Mouse (Mus musculus) embryonic facial prominence, embryonic 13.5 days (tissue): Measurements from ENCODE around the gene Pdap1. TPM values are rescaled to one million over a fixed set of nuclear protein-coding genes. Genes with fewer than 3 reads are reported as not detected.

Experiments used
- ATAC-seq: fragments of 200-750 bp; cut with Nextera tagmentation; 2 replicates; pipeline ENCODE4 v1.8.0; 2017; ENCODE audit warnings: low read depth; ENCODE audit not compliant: insufficient number of reproducible peaks, insufficient read depth, low FRiP score, low TSS enrichment
- H3K27ac ChIP-seq: fragments of 300-500 bp; sonication (generic); 2 replicates; pipeline ENCODE4 v1.5.1; 2015; ENCODE audit warnings: moderate library complexity, mild to moderate bottlenecking, inconsistent platforms
- H3K27me3 ChIP-seq: fragments of 300-500 bp; sonication (generic); 2 replicates; pipeline ENCODE4 v1.6.1; 2015; ENCODE audit warnings: mild to moderate bottlenecking, inconsistent platforms
- H3K36me3 ChIP-seq: fragments of 300-500 bp; sonication (generic); 2 replicates; pipeline ENCODE4 v1.6.1; 2015; ENCODE audit warnings: mild to moderate bottlenecking, inconsistent platforms
- H3K4me1 ChIP-seq: fragments of 300-500 bp; sonication (generic); 2 replicates; pipeline ENCODE4 v1.6.1; 2015; ENCODE audit warnings: inconsistent platforms
- H3K4me2 ChIP-seq: fragments of 300-500 bp; sonication (generic); 2 replicates; pipeline ENCODE4 v1.6.1; 2015; ENCODE audit warnings: moderate library complexity, mild to moderate bottlenecking, inconsistent platforms
- H3K4me3 ChIP-seq: fragments of 300-500 bp; sonication (generic); 2 replicates; pipeline ENCODE4 v1.5.1; 2015; ENCODE audit warnings: mild to moderate bottlenecking, inconsistent platforms
- H3K9ac ChIP-seq: fragments of 300-500 bp; sonication (generic); 2 replicates; pipeline ENCODE4 v1.6.1; 2015; ENCODE audit warnings: mild to moderate bottlenecking, inconsistent platforms
- H3K9me3 ChIP-seq: fragments of 300-500 bp; sonication (generic); 2 replicates; pipeline ENCODE4 v1.6.1; 2016; ENCODE audit warnings: inconsistent platforms
- WGBS: fragments of 180-500 bp; shearing (Covaris S2); methylation state at CpG from one replicate; pipeline ENCODE4 v1.1.7; 2015; ENCODE audit warnings: mixed read lengths; 5-methylcytosine and 5-hydroxymethylcytosine counted together
- polyA plus RNA-seq: library from polyadenylated mRNA; unstranded; fragments of >200 nt; fragmentation: Nextera tagmentation; extraction: Ambion mirVana; gene quantifications from 2 replicates; pipeline ENCODE4 v1.2.1, GENCODE M21; 2015

The Pdap1 gene
- polyA plus RNA-seq, result 128 and 146 TPM in 2 replicates

DNA sequence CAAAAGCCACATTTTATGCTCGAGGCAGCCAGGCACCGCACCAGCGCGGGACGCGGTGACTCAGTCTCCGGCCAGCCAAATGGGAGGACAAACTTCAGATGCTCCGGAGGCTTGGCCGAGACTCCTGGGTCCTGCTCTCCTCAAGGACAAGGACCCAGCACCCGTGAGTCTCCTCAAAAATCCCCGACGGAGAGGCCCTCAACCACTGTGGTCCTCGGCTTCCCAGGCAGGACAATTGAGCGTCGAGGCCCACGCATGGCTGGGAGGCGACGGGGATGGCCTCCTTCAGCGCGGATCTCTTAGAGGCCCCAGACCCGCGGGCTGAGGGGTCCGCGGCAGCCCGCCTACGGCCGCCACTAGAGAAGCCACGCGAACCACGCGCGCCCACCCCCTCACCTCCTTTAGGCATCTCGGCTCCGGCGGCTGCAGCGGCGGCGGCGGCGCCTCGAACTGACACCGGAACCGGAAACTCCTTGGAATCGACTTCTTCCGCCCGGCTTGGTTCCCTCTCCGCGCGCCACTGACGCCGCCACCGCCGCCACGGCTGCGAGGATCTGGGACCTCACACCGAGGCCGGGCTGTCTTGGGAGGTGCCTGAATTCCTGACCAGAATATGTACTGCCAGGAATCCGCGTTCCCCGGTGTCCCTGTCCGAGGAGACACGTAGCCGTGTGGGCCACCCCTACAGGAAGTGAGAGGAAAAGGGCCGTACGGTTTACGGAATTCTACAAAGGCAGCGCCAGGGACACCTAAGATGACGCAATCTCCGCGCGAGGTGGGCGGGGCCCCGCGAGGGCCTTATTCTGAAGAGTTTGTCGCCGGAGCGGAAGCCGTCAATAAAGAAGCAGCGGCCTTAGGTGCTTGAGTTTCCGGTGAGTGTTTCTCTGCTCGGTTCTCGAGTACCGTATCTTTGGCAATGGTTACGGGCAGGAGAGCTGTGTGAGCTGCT, at the start of gene Pdap1, which contains the start of gene Bud31:
Pdap1 (minus strand) TSS at position 668 of the 949 bp plus-strand sequence.
Bud31 (plus strand) TSS at position 792 of the 949 bp plus-strand sequence.
- Histone ChIP-seq H3K4me2 (peak within 1 kb of the TSS; percentile 82), H3K27me3 (no peaks in the 10 kb centered on the region)
- peak; percentile 92 for ATAC-seq

DNA sequence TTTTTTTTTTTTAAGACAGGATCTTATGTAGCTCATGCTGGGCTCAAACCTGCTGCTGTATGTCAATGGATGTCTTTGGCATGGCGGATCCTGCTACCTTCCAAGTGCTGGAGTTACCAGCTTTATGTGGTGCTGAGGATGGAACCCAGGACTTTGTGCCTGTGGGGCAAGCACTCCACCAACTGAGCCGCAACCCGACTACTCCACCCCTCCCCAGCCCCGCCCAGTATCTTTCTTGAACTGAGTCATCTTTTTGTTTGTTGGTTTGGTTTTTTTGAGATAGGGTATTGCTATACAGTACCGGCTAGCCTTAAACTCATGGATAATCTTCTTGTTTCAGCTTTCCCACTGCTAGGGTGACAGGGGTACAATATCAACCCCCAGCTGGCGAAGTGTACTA, 49.4 kb upstream of the Pdap1 start:
- no peaks in the 10 kb centered on the region for H3K9me3 ChIP-seq
- H3K9ac ChIP-seq, result no peak overlapping the region
- peaks cover 19% of the 10 kb centered on the region for H3K4me1 ChIP-seq
- no peaks in the 10 kb centered on the region for H3K27me3 ChIP-seq
- no peak overlapping the region for H3K27ac ChIP-seq
- 97% methylated on average over 6 of the region's 6 CpGs for WGBS
- no peak overlapping the region for H3K4me3 ChIP-seq
- peaks cover 45% of the 10 kb centered on the region for H3K36me3 ChIP-seq
- 0 out of 2 replicates have a peak overlapping the region, but pooled peaks have one; percentile 81 for H3K4me2 ChIP-seq
- ATAC-seq, result no peak

More for the DNA sequence above, at the start of gene Pdap1, which contains the start of gene Bud31:
- Histone ChIP-seq H3K27ac (peak within 1 kb of the TSS; percentile 91), H3K4me1 (peaks cover 26% of the 10 kb centered on the region), H3K9ac (peak within 1 kb of the TSS; percentile 97), H3K36me3 (peaks cover 55% of the 10 kb centered on the region), H3K4me3 (peak within 1 kb of the TSS; percentile 93), H3K9me3 (no peaks in the 10 kb centered on the region)
- under 1% methylated on average over 84 of the region's 84 CpGs for WGBS

DNA sequence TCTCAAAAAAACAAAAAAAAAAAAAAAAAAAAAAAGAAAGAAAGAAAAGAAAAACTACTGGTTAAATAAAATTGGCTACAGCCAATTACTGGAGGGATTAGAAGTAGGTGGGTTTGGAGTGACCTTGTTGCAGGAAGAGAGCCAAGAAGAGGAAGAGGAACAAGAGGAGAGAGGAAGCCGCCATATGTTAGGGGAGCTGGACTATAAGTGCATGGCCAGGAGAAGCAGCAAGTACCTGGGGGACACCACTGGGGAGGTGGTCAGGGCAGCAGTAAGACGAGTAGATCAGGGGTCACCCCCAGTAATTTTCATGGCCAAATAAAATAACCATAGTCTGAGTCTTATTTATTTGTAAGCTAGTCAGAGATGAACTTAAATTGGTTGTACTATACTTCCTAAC, 45.2 kb upstream of the Pdap1 start:
- H3K4me2 ChIP-seq, result no peak overlapping the region
- H3K27me3 ChIP-seq, result no peaks in the 10 kb centered on the region
- peaks cover 8% of the 10 kb centered on the region for H3K4me1 ChIP-seq
- no peak overlapping the region for H3K9ac ChIP-seq
- peaks cover 80% of the 10 kb centered on the region for H3K36me3 ChIP-seq
- WGBS, result 95% methylated on average over 2 of the region's 2 CpGs
- ATAC-seq, result no peak
- H3K9me3 ChIP-seq, result no peaks in the 10 kb centered on the region
- no peak overlapping the region for H3K27ac ChIP-seq
- H3K4me3 ChIP-seq, result no peak overlapping the region

DNA sequence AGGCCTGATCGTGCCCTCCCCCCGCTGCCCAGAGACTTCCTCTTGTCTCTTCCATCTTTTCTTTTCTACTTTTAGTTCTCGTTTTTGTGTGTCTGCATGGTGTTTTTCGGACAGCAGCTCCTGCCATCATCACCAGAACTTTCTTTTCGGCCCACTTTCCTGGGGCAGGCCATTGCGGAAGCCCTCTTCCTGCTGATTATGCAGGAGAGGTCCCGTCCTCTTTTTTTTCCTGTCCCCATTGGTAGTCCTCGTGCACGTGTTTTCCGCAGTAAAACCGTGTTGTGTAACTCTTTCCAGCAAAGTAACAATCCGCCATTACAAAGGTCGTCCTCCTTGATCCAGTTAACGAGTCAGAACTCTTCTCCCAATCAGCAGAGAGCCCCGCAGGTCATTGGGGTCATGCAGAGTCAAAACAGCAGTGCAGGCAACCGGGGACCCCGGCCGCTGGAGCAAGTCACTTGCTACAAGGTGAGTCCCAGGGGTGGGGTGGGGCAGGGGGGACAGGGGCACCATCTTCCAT, 38.5 kb upstream of the Pdap1 start:
- no peak overlapping the region for H3K27ac ChIP-seq
- H3K4me3 ChIP-seq, result no peak overlapping the region
- peaks cover 99% of the 10 kb centered on the region for H3K36me3 ChIP-seq
- no peak overlapping the region for H3K9ac ChIP-seq
- no peak for ATAC-seq
- 80% methylated on average over 18 of the region's 18 CpGs for WGBS
- no peaks in the 10 kb centered on the region for H3K4me1 ChIP-seq
- no peaks in the 10 kb centered on the region for H3K9me3 ChIP-seq
- no peak overlapping the region for H3K4me2 ChIP-seq
- H3K27me3 ChIP-seq, result no peaks in the 10 kb centered on the region

DNA sequence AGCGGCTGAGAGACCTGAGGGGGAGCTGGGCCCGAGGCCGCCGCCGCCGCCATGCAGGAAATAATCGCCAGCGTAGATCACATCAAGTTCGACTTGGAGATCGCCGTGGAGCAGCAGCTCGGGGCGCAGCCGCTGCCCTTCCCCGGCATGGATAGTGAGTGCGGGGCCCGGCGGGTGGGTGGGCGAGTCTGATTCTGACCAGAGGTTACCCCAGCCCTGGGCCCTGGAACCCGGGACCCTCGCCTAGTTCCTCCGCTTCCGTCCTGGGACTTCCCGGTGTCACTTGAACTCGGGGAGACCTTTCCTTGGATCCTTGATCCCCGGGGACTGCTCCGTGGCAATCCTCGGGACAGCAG, 27.2 kb upstream of the Pdap1 start:
- H3K27ac ChIP-seq, result peak overlapping the region; percentile 88
- H3K4me1 ChIP-seq, result peaks cover 22% of the 10 kb centered on the region
- peak overlapping the region; percentile 95 for H3K9ac ChIP-seq
- H3K27me3 ChIP-seq, result no peaks in the 10 kb centered on the region
- no peaks in the 10 kb centered on the region for H3K9me3 ChIP-seq
- H3K4me3 ChIP-seq, result peak overlapping the region; percentile 94
- H3K36me3 ChIP-seq, result peaks cover 50% of the 10 kb centered on the region
- WGBS, result under 1% methylated on average over 28 of the region's 28 CpGs
- H3K4me2 ChIP-seq, result peak overlapping the region; percentile 92
- 0 out of 2 replicates have a peak, but pooled peaks have one; percentile 21 for ATAC-seq

DNA sequence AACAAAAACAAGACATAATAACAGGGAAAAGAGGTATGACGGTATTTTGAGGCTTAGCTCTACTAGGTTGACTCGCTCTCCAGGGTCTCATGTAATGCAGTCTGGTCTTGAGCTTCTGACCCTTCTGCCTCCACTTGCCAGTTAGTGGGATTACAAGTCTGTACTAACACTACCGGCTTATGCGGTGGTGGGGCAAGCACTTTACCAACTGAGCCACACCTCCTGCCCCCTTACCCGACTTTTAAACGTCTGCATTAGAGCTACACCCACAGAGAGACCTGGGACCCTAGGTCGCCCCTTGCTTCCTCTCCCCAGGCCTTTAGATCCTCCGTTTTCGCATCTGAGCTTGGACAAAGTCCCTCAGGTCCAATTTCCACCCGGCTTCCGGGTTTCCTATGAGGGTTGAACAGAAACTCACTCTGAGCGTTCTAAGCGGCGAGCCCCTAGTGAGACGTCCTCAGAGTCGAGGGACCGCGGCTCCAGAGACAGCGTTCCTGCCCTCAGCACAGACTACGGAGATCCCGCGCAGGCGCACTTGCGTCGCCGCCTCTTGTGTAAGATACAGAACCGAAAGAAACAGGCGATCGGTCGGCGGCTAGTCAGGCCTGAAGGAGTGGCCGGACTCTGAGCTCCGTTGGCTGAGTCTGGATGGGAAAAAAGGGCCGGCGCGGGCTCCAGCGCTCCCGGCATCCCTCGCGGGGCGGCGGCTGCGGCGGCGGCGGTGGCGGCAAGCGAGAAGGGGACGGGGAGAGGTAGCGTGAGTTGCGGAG, 26.7 kb upstream of the Pdap1 start, which contains the start of the genes Ptcd1 and Cpsf4:
Ptcd1 (minus strand) TSS at position 573 of the 770 bp plus-strand sequence.
Cpsf4 (plus strand) TSS at position 678 of the 770 bp plus-strand sequence.
- Histone ChIP-seq H3K9ac (peak within 1 kb of the TSS; percentile 95), H3K9me3 (no peaks in the 10 kb centered on the region), H3K27me3 (no peaks in the 10 kb centered on the region), H3K4me1 (peaks cover 22% of the 10 kb centered on the region), H3K36me3 (peaks cover 48% of the 10 kb centered on the region), H3K4me3 (peak within 1 kb of the TSS; percentile 94), H3K27ac (peak within 1 kb of the TSS; percentile 88), H3K4me2 (peak within 1 kb of the TSS; percentile 92)
- WGBS, result under 1% methylated on average over 51 of the region's 51 CpGs
- peak; percentile 95 for ATAC-seq

DNA sequence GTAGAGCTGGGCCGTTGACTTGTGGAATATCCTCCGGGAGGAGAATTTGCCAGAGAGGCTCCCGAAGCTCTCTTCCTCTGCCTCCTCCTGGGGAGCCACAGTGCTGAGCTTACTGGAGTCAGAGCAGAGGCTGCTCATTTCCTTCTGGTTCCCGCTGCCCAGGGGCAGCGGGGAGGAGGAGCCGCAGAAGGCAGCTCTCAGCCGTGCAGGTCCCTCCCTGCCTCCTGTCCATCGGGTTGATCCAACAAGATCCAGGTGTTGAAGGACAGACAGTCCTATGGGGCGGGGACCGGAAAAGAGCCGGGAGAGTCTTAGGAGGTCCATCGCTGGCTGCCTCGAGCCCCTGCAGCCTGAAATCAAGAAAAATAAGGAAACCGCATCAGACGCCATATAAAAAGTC, 25.1 kb upstream of the Pdap1 start:
- no peak overlapping the region for H3K4me2 ChIP-seq
- H3K9ac ChIP-seq, result peak overlapping the region; percentile 36; the same call in 1 of the 2 replicates
- no peak overlapping the region for H3K4me3 ChIP-seq
- peaks cover 22% of the 10 kb centered on the region for H3K4me1 ChIP-seq
- 81% methylated on average over 15 of the region's 15 CpGs for WGBS
- ATAC-seq, result no peak
- no peak overlapping the region for H3K27ac ChIP-seq
- H3K36me3 ChIP-seq, result peaks cover 50% of the 10 kb centered on the region
- no peaks in the 10 kb centered on the region for H3K9me3 ChIP-seq
- H3K27me3 ChIP-seq, result no peaks in the 10 kb centered on the region

DNA sequence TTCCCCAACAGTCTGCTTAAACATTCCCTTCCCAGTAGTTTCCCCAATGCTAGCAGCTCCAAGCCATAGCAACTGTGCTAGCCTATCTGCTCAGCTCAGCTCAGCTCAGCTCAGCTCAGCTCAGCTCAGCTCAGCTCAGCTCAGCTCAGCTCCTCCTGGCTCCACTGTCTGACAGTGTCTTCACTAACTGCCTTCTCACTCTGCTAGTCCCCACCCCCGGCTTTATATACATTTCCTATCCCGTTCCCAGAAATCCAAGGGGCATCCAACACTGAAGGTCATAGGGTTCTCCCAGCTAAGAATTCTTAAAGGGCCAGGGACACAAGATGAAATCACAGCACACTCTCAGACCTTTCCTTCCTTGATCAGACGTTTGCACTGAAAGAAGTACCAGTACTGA, 24.7 kb upstream of the Pdap1 start:
- H3K36me3 ChIP-seq, result peaks cover 52% of the 10 kb centered on the region
- H3K4me2 ChIP-seq, result no peak overlapping the region
- no peak overlapping the region for H3K4me3 ChIP-seq
- ATAC-seq, result no peak
- H3K27ac ChIP-seq, result no peak overlapping the region
- WGBS, result 61% methylated on average over 3 of the region's 3 CpGs
- no peaks in the 10 kb centered on the region for H3K27me3 ChIP-seq
- H3K4me1 ChIP-seq, result peaks cover 22% of the 10 kb centered on the region
- peak overlapping the region; percentile 36; the same call in 1 of the 2 replicates for H3K9ac ChIP-seq
- H3K9me3 ChIP-seq, result no peaks in the 10 kb centered on the region

DNA sequence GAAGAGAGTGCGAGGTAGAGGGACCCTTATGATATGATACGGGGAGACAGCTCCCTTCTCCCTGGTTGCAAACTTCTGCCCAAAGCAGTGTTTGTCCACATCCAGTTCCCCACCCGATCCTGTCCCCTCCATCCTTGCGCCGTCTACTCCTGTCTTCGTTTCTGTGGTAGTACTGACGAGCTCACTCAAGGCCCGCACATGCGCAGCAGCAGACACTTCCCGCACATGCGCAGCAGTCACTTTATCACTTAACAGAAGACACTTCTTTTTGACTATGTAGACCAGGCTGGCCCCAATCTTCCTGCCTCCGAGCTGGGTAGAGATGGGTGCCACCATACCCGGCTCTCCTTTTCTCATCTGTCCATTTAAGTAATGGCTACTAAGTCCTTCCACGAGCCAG, 21.3 kb upstream of the Pdap1 start:
- H3K9me3 ChIP-seq, result no peaks in the 10 kb centered on the region
- no peaks in the 10 kb centered on the region for H3K27me3 ChIP-seq
- H3K4me3 ChIP-seq, result no peak overlapping the region
- peaks cover 8% of the 10 kb centered on the region for H3K4me1 ChIP-seq
- peaks cover 80% of the 10 kb centered on the region for H3K36me3 ChIP-seq
- H3K4me2 ChIP-seq, result no peak overlapping the region
- WGBS, result 93% methylated on average over 14 of the region's 14 CpGs
- no peak overlapping the region for H3K27ac ChIP-seq
- ATAC-seq, result no peak
- no peak overlapping the region for H3K9ac ChIP-seq

DNA sequence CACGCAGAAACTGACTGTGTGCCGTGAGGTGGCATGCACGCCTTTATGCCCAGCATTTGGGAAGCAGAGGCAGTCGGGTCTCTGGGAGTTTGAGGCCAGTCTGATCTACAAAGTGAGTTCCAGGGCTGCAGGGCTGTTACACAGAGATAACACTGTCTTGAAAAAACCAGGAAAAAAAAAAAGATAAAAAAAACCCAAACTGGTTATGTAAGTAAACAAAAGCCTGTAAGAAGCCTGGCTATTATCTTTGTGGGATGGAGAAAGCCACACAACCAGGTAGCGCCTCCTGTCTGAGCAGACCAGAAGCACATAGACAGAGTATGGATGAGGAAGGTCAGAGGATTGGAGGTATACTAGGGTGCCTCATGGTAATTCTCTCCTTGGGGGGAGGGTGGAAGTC, 12.7 kb upstream of the Pdap1 start:
- H3K4me1 ChIP-seq, result no peaks in the 10 kb centered on the region
- H3K4me2 ChIP-seq, result no peak overlapping the region
- 96% methylated on average over 5 of the region's 5 CpGs for WGBS
- H3K36me3 ChIP-seq, result peaks cover 92% of the 10 kb centered on the region
- no peak overlapping the region for H3K4me3 ChIP-seq
- no peaks in the 10 kb centered on the region for H3K9me3 ChIP-seq
- no peak for ATAC-seq
- no peak overlapping the region for H3K9ac ChIP-seq
- H3K27ac ChIP-seq, result no peak overlapping the region
- H3K27me3 ChIP-seq, result no peaks in the 10 kb centered on the region

DNA sequence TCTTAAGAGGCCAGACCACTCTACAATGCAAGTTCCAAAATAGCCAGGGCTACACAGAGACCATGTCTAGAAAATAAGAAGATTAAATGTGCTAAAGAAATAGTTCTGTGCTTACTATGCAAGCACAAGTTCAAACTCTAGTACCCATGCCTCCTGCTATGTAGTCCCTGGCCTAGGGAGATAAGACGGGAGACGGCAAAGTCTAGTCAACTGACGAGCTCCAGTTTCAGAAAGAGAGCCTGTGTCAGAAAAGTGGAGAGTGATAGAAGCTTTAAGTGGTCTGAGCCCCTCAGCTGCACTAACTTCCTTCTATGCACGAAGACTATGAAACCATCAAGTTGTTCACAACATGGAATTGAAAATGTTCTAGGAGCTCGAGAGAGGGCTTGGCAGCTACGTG, 9.3 kb upstream of the Pdap1 start:
- no peaks in the 10 kb centered on the region for H3K4me1 ChIP-seq
- peaks cover 98% of the 10 kb centered on the region for H3K36me3 ChIP-seq
- no peak overlapping the region for H3K9ac ChIP-seq
- no peak overlapping the region for H3K27ac ChIP-seq
- no peaks in the 10 kb centered on the region for H3K27me3 ChIP-seq
- no peak overlapping the region for H3K4me2 ChIP-seq
- no peak overlapping the region for H3K4me3 ChIP-seq
- H3K9me3 ChIP-seq, result no peaks in the 10 kb centered on the region
- WGBS, result 93% methylated on average over 6 of the region's 6 CpGs
- no peak for ATAC-seq
